Mouse (Mus musculus) left cerebral cortex, postnatal 36 days (tissue): ENCODE data around the gene Boll. TPM values are rescaled to one million over a fixed set of nuclear protein-coding genes. Genes with fewer than 3 reads are reported as not detected.
"Not testable (repeated sequence)": the region's sequence is repeated elsewhere in the genome, so short reads cannot be mapped to it uniquely, and the experiment has no call there.

Source experiments
- DNase-seq, 2 experiments: peaks; one replicate each; pipeline ENCODE4 v3.0.0; 2021 to 2022; ENCODE audit warnings: low spot score in 2 of 2, mixed read lengths in 1 of 2
- intact Hi-C: fragments of 180-260 bp; cut with DNase I; formaldehyde crosslinking; loops from one replicate; pipeline ENCODE4 v1.15.1; 2025
- total RNA-seq, 2 experiments: library from RNA; stranded (reverse); gene quantifications; 2 replicates each; pipeline ENCODE4 v1.2.3; 2021

Boll gene
- not detected for total RNA-seq

DNA sequence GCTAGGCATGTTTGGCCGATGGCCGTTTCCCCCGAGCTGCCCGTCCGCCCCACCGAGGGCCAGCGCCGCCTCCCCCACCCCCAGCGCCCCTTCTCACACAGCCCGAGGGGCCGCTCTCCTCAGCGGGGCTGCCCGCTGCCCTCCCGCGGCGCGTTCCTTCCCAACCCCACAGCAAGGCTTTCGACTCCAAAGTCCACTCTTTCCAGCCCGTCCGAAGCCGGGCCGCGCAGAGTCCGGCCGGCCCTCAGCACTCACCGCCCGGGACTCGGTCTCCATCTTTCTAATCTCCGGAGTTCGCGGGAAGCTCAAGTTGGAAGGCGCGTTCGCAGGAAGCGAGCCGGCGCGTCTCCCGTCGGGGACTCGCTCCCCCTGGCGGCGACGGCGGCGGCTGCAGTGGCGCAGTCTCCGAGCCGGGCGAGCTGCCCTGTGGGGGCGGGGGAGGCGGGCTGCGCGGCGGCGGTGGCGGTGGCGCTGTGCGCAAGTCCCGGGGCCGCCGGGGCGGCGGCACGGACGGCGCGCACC lies at the start of gene Boll:
Boll (minus strand) TSS at position 426 of the 522 bp plus-strand sequence.
- intact Hi-C loops: no loop called here
- DNase-seq: peak; percentile 21 to 36

DNA sequence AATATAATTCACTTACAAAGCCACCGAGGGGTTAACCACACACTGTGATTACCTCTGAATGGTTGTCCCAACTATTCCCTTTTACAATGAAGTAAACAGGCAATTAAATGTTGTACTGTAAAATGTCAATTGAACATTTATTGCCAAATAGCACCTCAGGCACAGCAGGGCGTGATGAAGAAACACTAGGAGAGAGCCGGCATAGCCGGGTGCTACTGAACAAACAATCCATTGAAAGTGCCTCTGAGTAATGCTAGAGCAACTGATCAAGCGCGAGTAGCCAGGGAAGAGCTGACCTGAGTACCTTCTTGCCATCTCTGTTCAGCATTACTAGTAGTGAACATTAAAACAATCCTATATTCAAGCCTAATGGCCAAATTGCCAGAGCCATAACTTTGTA lies 49.3 kb upstream of the Boll start:
- no peak for DNase-seq
- intact Hi-C loops: no loop called here

GRCm38 (mm10) chr1:55411079-55411478 lies 47.8 kb upstream of the Boll start:
- no peak for DNase-seq
- intact Hi-C loops: no loop called here

- DNase-seq: no peak
- intact Hi-C loops: no loop called here
Measured at GRCm38 (mm10) chr1:55410670-55411069, 47.4 kb upstream of the Boll start.

- intact Hi-C loops: loop anchor here (1.0 to 5.0 kb wide), 3 partner anchors 151 to 330 kb away; no protein-coding TSS in a partner anchor
- peak; percentile 36 to 46 for DNase-seq
Measured at GRCm38 (mm10) chr1:55406531-55407375, 43.5 kb upstream of the Boll start.

- no peak for DNase-seq
- intact Hi-C loops: loop anchor here (1.0 to 5.0 kb wide), 3 partner anchors 151 to 330 kb away; no protein-coding TSS in a partner anchor
Measured at GRCm38 (mm10) chr1:55406023-55406413, 42.7 kb upstream of the Boll start.

DNA sequence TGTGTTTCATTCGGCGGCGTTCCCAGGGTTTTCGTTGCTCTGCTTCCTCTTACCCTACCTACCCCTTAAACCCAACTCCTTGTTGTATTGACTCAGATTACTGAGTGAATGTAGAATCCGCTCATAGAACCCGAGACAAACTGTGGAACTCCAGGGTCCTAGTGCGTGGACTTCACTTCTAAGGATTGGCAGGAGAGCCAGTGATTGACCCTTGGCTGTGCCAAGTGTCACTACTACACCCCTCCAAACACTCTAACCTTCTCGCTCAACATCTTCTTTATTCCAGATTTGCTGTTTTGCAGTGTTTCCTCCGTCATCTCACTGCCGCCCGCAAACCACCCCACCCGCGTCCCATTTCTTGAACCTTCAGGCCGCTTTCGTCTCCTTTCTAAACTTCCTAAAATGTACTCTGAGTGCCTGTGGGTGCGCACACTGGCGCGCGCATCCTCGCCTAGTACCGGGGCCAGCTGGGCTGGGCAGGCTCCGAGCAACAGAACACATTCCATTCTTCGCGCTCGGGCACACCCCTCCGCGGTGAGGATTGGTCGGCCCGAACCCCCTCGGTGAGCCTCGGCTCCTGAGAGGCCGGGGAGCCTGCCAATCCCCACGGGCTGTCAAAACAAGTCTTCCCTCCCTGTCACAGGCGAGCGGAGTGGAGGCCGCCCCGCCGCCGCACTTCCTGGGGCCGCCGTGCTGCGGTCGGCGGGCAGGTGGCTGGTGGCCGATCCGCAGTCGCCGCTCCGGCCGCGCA lies 42.2 kb upstream of the Boll start, which contains the start of gene Plcl1:
Plcl1 (plus strand) TSS at position 650 of the 751 bp plus-strand sequence.
- intact Hi-C loops: loop anchor here (1.0 to 5.0 kb wide), 3 partner anchors 152 to 331 kb away; no protein-coding TSS in a partner anchor
- peak; percentile 95 to 96 for DNase-seq

GRCm38 (mm10) chr1:55404439-55404838 lies 41.2 kb upstream of the Boll start:
- DNase-seq: peak; percentile 38 to 47
- intact Hi-C loops: loop anchor here (1.0 kb wide), 1 partner anchor 470 kb away; no protein-coding TSS in a partner anchor

DNA sequence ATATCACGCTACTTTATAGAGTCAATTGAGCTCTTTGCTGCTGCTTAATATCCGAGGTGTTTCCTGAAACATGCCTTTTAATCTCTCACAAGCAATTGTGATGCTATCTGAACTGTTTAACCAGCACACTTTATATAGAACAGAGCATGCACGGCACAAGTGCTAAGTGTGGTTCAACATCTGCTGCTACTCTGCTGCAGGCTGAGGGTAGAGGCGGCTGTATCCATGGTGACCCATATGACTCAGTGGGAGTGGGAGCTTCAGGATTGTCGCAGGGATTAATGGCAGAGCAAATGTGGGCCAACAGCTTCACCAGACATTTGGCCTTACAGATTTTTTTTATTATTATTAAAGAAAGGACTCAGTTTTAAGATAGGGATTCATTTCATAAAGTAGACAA lies 36.6 kb upstream of the Boll start:
- intact Hi-C loops: no loop called here

DNA sequence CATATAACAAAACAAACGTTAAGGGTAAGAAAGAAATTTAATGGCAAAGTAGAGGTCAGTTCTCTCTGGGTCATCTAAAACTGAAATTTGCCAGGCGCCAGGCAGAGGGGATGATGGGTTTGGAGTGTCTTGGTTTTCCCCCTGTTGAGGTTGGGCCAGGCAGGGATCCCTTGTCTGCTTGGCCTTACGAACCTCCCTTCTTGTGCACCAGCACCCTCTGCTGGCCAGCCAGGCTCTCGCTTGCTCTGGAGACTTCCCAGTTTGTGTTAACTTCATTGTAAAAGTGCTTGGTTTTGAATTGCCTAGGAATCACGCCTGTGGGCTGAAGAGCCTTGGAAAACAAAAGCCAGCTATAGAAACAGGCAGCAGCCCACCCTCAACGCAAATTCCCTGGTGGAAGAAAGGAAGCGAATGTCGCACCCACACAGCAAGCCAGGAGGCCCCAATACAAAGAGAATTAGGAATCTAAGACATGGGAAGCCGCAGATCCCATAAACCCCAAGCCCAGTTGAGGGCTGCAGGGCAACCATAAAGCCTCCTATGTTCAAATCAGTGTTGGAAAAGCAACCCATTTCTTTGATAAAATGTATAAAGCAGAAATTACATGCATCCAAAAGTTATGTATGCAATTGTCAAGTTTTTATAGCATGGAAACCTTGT lies 20.0 kb upstream of the Boll start:
- DNase-seq: peak; percentile 73 to 79
- intact Hi-C loops: loop anchor here (1.0 to 10.0 kb wide), 2 partner anchors 78 to 145 kb away; no protein-coding TSS in a partner anchor

More for the DNA sequence above, 36.6 kb upstream of the Boll start:
- DNase-seq: peak in 1 of 2 experiments; percentile 54

DNA sequence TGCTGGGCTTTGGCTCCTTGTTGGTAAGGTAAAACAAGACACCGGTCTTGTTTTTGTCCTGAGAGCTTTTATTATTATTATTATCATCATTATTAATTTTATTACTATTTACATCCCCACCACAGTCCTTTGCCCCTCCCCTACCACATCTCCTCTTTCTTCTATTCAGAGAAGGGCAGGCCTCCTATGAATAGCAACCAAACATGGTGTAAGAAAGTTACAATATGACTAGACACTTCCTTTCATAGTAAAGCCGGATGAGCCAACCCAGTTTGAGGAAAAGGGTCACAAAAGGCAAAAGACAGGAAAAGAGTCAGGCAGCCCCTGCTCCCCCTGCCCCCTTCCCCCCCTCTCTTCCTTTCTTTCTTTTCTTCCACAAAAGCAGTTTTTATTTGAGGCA lies 17.3 kb upstream of the Boll start:
- intact Hi-C loops: loop anchor here (10.0 kb wide), 1 partner anchor 76 kb away; no protein-coding TSS in a partner anchor
- no peak for DNase-seq

DNA sequence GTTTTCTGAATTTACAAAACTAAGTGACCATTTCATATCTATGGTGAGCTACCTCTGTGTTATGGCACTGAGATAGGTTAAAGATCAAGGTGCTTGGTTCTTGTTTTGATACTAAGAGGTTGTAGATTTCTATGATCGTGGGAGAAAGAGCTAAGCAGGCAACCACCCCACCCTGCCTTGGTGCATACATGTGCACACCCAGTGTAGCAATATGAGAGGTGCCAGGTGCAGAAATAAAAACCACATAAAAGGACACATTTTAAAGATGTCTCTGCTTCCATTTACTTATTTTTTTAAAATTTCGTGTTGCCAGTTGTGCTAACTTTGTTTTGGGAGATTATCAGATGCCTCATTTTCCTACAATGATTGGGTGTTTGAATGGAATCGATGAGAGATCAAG lies 9.4 kb upstream of the Boll start:
- intact Hi-C loops: no loop called here
- no peak for DNase-seq

DNA sequence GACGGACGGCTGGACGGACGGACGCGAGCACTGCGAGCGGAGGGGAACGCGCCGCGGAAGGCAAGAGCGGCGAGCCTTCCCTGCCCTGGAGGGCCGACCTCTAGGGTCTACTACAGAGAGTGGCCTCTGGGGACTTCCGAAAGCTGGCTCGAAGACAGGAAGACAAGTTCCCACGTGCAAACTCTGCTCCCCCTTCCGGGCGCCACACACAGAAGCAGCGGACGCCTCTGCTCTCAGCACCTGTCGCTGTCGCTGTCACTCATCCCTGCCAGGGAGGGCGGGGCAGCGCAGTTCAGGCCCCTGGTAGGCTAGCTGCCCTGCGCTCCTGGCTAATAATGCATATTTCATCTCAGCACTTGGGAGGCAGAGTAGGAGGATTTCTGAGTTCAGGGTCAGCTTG lies 317 bp upstream of the Boll start:
- DNase-seq: no peak
- intact Hi-C loops: no loop called here

DNA sequence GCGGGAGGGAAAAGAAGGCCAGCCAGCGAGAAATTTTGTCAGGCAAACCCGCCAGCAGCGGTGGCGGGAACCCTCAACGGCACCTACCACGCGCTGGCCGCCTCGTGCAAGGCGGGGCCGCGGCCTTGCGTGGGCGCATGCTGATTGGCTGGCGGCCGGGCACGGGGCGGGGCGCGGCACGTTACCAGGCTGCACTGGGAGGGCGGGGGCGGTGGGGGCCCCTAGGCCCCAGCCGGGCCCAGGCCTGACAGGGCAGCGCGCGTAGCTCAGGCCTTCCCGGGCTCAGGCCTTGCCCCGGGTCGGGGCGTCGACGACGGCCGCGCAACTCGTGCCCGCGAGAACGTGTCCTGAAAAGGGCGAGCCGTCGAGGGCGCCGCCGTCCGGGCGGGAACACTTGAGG lies 635 bp downstream of the Boll start:
- intact Hi-C loops: no loop called here
- DNase-seq: no peak

DNA sequence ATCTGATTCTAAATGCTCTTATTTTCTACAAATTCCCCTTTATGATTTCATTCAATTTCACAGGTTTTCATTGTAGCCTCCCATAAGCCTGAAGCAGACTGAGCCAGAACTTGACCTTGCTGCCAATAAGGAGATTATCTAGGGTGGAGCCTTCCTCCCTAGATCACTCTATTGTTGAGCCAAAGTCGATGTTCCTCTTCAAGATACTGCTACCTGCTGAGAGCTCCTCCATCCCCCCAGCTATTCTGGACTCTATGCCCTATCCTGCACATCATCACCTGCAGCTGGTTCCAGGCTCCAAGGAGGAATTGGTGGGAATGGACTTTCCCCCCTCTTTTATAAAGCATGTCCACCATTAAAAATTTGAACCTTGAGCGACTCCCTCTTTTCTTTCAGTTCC lies 11.4 kb downstream of the Boll start:
- DNase-seq, intact Hi-C loops: not testable (repeated sequence)

DNA sequence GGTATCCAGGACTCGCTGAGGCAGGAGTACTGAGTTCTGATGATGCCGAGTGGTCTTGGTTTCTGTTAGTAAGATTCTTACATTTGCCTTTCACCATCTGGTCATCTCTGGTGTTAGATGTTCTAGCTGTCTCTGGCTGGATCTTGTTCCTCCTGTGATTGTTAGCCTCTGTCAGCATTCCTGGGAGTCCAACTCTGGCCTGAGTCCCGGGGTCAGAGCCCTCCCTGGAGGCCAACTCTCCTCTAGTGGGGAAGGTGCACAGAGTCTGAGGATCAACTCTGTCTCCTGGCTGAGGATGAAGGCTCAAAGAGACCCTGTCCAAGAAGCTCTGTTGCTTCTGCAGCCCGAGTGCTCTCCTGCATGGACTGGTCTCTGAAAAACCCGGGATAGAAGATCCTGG lies 37.8 kb downstream of the Boll start:
- DNase-seq, intact Hi-C loops: not testable (repeated sequence)

- intact Hi-C loops: loop anchor here (10.0 kb wide), 1 partner anchor 84 kb away; no protein-coding TSS in a partner anchor
- no peak for DNase-seq
Measured at GRCm38 (mm10) chr1:55301077-55301476, 62.2 kb downstream of the Boll start.

- intact Hi-C loops: no loop called here
- DNase-seq: no peak
Measured at GRCm38 (mm10) chr1:55279081-55279480, 84.2 kb downstream of the Boll start.

GRCm38 (mm10) chr1:55265447-55265846 lies 97.8 kb downstream of the Boll start:
- no peak for DNase-seq

More at GRCm38 (mm10) chr1:55265447-55265846, 97.8 kb downstream of the Boll start:
- intact Hi-C loops: no loop called here
